In genomic region chr10:67979401-67980157, GRCm38 (mm10) we compare ENCODE assay signal across 8 mouse cellular contexts. TPM values are rescaled to one million over a fixed set of nuclear protein-coding genes. Genes with fewer than 3 reads are reported as not detected.
DNase-seq lines count a peak whose midpoint lies in the region; ATAC-seq and TF ChIP-seq lines count a peak whose summit lies in the region.

Rtkn2 (plus strand) TSS chr10:67979570.

- under 1% methylated on average over 52 of the region's 57 CpGs for WGBS in hindbrain, embryonic 16.5 days
- under 1% methylated on average over 57 of the region's 57 CpGs for WGBS in macrophage (ENCODE audit: missing documents)

- peak within 1 kb of the TSS; percentile 79 for H3K4me3 ChIP-seq in hindbrain, embryonic 16.5 days (ENCODE audit: low read length)
- peak within 1 kb of the TSS; percentile 70 for H3K4me3 ChIP-seq in left cerebral cortex, adult 2 months
- H3K4me3 ChIP-seq in macrophage (ENCODE audit: inconsistent target) = peak within 1 kb of the TSS; percentile 35

- ATAC-seq in activated CD4-positive, CD25-positive, alpha-beta regulatory T cell, adult 4 months = peak; percentile 85
- ATAC-seq in hindbrain, embryonic 16.5 days = peak; percentile 99

- peak within 1 kb of the TSS; percentile 54 for H3K27ac ChIP-seq in hindbrain, embryonic 16.5 days (ENCODE audit: low read depth, low read length)
- peak within 1 kb of the TSS; percentile 36 for H3K27ac ChIP-seq in left cerebral cortex, adult 2 months
- no peak within 1 kb of the TSS for H3K27ac ChIP-seq in macrophage

- H3K9ac ChIP-seq in hindbrain, embryonic 16.5 days (ENCODE audit: low read depth, low read length) = peak within 1 kb of the TSS; percentile 76

- H3K36me3 ChIP-seq in hindbrain, embryonic 16.5 days (ENCODE audit: control insufficient read depth, insufficient read depth, low read length) = no peaks in the 10 kb centered on the region
- no peaks in the 10 kb centered on the region for H3K36me3 ChIP-seq in macrophage (ENCODE audit: inconsistent target)

- peak; percentile 82 to 91 for DNase-seq in cerebellum, postnatal 4 days (ENCODE audit: low spot score in 2 of 2)
- peak; percentile 77 for DNase-seq in gastrocnemius, adult 18-20 months (ENCODE audit: low spot score)
- DNase-seq in left cerebral cortex, adult 2 months (ENCODE audit: extremely low spot score in 1 of 2, low spot score in 2 of 2) = peak; percentile 75 to 83
- peak; percentile 91 for DNase-seq in retina, postnatal 7 days (ENCODE audit: low read depth, low spot score)
- peak; percentile 55 to 78 for DNase-seq in urinary bladder, adult 18-20 months (ENCODE audit: low spot score in 2 of 2)

- no peaks in the 10 kb centered on the region for H3K27me3 ChIP-seq in hindbrain, embryonic 16.5 days (replicated peaks; ENCODE audit: control insufficient read depth, insufficient read depth, low read length)

- peaks cover 7% of the 10 kb centered on the region for H3K4me1 ChIP-seq in hindbrain, embryonic 16.5 days (ENCODE audit: control insufficient read depth, insufficient read depth, low read depth, low read length)

- peak within 1 kb of the TSS; percentile 100 for H3K4me2 ChIP-seq in hindbrain, embryonic 16.5 days (ENCODE audit: low read length)

- no peaks in the 10 kb centered on the region for H3K79me2 ChIP-seq in macrophage (ENCODE audit: inconsistent target)

- TF ChIP-seq CTCF in left cerebral cortex, adult 2 months (IDR thresholded peaks at IDR 0.05) = peak; percentile 29

- intact Hi-C loops in left cerebral cortex, adult 2 months (cut with DNase I) = loop anchor here (5.0 kb wide), 1 partner anchor 67 kb away; the partner anchor contains the start of gene Zfp365

- no peaks in the 10 kb centered on the region for H3K9me3 ChIP-seq in hindbrain, embryonic 16.5 days (ENCODE audit: control insufficient read depth, low read length)

RNA-seq across cellular contexts. Expression of gene Rtkn2, which starts in this region (rescaled TPM):
- 1 to 10 TPM in 1 of 2 experiments, under 1 TPM in 1; 0.23 to 1.6 TPM for polyA plus RNA-seq in activated CD4-positive, CD25-positive, alpha-beta regulatory T cell, adult 4 months (2017; shearing (Covaris generic))
- total RNA-seq in gastrocnemius, adult 18-20 months (2021) = under 1 TPM; 0.41 to 0.47 TPM
- polyA plus RNA-seq in hindbrain, embryonic 16.5 days (2015; fragmentation: Nextera tagmentation; extraction: Ambion mirVana) = 3.7 and 4.4 TPM in 2 replicates
- total RNA-seq in left cerebral cortex, adult 2 months (2021) = 1 to 10 TPM; 4.0 to 5.3 TPM
- total RNA-seq in macrophage (2018; cell fraction: chromatin; rRNA removed) = 1 to 10 TPM in 1 of 26 experiments, under 1 TPM in 10, not detected in 15; 0.16 to 1.3 (median 0.44) TPM
- under 1 TPM in 15 of 26 experiments, not detected in 11; 0.04 to 0.29 (median 0.09) TPM for total RNA-seq in macrophage (2018; cell fraction: cytosol; rRNA removed)
- total RNA-seq in macrophage (2018; cell fraction: nucleus; rRNA removed) = under 1 TPM in 9 of 26 experiments, not detected in 17; 0.12 to 0.64 (median 0.33) TPM
- polyA plus RNA-seq in macrophage (2018) = 0.13 to 0.22 TPM (median 0.14 TPM) in 3 replicates

Comparison
In these comparisons a context has a peak if more than half of its experiments do, and no peak if none do; other contexts are left out.
1. Peak in DNase-seq in gastrocnemius, adult 18-20 months; RNA of the gene not detected or under 1 TPM.